Mouse (Mus musculus) heart, embryonic 15.5 days (tissue): ENCODE measurements around the gene Kap. TPM values are rescaled to one million over a fixed set of nuclear protein-coding genes. Genes with fewer than 3 reads are reported as not detected.

Experiments used
- polyA plus RNA-seq: library from polyadenylated mRNA; unstranded; fragments of >200 nt; fragmentation: Nextera tagmentation; extraction: Ambion mirVana; gene quantifications from 2 replicates; pipeline ENCODE4 v1.2.1, GENCODE M21; 2015

Gene Kap
- polyA plus RNA-seq, 1 experiment from 2014 or later = not detected

Other genes with a start within 250 kb of the Kap start
- gene Etv6, start 181.9 kb upstream of the Kap start, polyA plus RNA-seq = 9.9 and 11.4 TPM in 2 replicates